Mouse (Mus musculus) heart, adult 11 months (tissue): ENCODE measurements around the gene Cdv3.

Experiments
- DNase-seq: peaks from one replicate; pipeline ENCODE4 v3.0.0; 2022

Cdv3 gene

GRCm38 (mm10) chr9:103365290-103366247 lies at the start of gene Cdv3:
TSS of gene Cdv3 (minus strand) at chr9:103365840.
- peak; percentile 100 for DNase-seq

DNA sequence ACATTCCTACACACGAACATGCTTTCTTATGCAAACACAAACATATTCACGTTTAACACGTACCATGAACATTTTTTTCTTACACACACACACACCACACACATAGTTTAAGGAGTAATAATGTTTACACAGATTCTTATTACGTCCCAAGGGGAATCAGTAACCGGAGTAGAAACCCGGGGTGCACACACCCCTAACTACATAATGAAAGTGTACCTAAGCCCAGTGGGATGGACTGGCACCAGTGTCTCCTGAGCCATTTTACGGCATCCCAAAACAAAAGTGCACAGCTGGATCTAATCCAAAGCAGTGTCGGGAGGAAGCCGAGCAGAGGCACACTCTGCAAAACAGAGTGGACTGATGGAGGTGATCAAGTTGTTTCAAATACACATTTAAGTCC lies 47.8 kb upstream of the Cdv3 start:
- peak; percentile 22 for DNase-seq

- no peak for DNase-seq
Measured at GRCm38 (mm10) chr9:103409119-103409518, 43.5 kb upstream of the Cdv3 start.

- DNase-seq: no peak
Measured at GRCm38 (mm10) chr9:103408136-103408777, 42.6 kb upstream of the Cdv3 start.

DNA sequence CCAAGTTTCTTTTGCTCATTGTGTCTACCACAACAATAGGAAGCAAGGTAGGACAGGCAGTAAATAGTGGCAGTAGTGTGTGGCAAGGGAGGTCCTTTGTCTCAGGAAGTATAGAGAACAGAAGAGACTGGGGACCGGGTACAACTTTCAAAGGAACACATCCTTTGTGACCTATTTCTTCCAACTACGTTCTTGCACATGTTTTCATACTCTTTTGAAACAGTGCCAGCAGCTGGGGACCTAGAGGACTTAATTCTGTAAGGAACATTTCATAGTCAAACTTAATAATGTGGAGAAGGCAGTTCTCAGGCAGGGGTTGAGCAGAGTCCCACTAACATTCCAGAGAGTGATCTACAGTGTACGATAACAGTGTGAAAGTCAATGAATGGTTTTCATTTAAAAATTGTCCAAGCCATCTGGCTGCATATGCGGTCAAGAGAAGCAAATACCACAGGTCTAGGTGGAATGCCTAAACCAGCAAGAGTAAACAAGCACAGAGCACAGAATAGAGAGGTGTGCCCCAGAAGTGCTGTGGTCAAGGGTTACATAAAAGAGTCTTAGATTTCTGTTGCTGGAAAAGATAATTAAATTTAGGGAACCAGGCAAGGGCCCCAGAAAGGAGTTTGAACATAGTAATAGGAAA lies 37.8 kb upstream of the Cdv3 start:
- peak; percentile 48 for DNase-seq

DNA sequence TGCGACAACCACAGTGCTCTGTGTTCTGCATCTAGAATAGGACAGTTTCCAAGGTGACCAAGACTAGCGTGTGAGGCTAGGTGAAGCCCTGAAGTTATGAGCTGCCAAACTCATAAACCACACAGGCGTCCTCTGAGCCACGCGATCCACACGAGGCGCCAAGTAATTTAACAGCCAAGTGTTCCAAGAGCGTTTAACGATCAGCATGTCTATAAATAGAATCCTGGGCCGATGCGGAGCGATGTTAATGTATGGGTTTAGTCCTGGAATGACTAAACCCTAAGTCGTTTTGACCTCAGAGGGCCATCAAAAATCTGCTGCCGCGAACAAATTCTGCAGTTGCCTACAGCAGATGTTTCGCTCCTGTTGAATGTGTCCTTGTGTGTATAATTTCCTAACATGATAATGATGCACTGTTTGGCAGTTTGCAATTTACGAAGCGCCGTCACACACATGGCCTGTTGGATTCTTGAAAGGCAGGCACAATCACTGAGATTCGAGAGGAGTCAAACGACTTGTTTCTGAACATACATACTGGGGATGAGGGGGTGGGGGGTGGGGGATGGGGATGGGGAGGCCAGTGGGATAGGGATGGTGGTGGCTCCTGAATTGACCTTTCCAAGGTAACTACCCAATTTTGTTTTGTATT lies 33.0 kb upstream of the Cdv3 start:
- peak; percentile 94 for DNase-seq

GRCm38 (mm10) chr9:103393256-103393655 lies 27.6 kb upstream of the Cdv3 start:
- DNase-seq: peak; percentile 64

- DNase-seq: peak; percentile 48
Measured at GRCm38 (mm10) chr9:103391796-103392372, 26.2 kb upstream of the Cdv3 start.

- DNase-seq: peak; percentile 14
Measured at GRCm38 (mm10) chr9:103389261-103389660, 23.6 kb upstream of the Cdv3 start.

GRCm38 (mm10) chr9:103387011-103387653 lies 21.5 kb upstream of the Cdv3 start:
- peak; percentile 39 for DNase-seq

DNA sequence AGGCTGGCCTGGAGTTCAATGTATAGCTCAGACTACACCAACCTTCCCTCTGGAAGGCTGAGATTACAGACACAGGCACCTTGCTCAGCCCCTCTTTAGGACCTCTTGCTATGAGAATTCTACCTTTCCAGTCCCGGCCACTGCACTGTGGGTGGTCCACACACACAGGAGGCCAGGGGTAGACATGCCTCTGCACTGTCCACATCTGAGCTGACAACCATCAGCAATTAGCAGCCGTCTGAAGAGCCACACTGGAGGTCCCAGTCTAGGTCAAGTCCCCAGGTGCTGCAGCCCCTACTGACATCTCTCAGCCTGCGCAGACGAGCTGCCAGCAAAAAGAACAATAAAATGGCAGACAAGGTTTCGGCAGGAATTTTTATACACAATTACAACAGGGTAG lies 20.9 kb upstream of the Cdv3 start:
- DNase-seq: peak; percentile 25

DNA sequence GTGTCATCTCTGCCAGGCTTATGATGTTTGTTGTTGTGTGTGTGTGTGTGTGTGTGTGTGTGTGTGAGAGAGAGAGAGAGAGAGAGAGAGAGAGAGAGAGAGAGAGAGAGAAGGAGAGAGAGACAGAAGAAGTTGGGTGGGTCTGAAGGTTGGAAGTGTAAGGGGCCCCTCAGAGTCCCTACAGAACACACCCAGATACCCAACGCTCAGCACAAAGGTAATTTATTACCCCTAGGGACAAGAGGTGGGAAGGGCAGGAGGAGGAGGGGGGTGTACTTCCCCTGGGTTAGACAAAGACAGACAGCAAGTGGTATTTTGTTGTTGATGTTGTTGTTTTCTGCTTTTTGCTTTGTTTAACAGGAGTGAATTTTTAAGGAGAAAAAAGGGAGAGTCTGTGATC lies 20.0 kb upstream of the Cdv3 start:
- peak; percentile 40 for DNase-seq

- peak; percentile 72 for DNase-seq
Measured at GRCm38 (mm10) chr9:103384141-103384796, 18.6 kb upstream of the Cdv3 start.

DNA sequence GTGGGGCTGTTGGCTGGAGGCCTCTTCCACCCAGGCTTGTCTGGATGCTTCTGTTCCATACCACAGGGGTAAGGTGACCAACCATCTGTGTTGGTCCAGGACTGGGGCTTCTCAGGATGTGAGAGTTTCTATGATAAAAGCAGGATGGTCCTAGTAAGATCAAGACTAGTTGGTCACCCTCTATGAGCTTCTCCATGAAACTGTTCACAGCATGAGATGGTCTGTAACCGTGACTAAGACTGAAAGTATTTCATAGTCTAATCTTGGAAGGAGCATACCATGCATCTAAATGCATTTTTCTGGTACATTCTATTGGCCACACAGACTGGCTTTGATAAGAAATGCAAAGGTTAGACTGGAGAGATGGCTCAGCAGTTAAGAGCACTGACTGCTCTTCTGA lies 17.9 kb upstream of the Cdv3 start:
- peak; percentile 21 for DNase-seq

- DNase-seq: peak; percentile 74
Measured at GRCm38 (mm10) chr9:103382989-103383388, 17.3 kb upstream of the Cdv3 start.

DNA sequence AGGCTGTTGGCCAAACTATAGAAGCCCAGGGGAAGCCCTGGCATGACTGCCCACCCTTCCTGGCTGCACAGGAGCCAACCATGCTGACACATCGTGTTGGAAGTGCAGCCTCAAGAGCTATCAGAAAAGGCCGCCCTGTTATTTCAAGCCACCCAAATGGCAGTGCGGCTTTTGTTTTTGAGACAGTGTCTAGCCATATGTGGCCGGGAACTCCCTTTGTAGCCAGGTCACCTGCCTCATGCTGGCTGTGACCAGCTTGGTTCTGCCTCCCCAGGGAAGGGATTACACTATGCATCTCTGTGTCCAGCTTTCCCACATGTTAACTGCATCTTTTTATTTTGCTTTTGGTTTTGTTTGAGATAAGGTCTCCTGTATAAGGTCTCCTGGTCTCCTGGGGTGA lies 14.9 kb upstream of the Cdv3 start:
- DNase-seq: peak; percentile 61

DNA sequence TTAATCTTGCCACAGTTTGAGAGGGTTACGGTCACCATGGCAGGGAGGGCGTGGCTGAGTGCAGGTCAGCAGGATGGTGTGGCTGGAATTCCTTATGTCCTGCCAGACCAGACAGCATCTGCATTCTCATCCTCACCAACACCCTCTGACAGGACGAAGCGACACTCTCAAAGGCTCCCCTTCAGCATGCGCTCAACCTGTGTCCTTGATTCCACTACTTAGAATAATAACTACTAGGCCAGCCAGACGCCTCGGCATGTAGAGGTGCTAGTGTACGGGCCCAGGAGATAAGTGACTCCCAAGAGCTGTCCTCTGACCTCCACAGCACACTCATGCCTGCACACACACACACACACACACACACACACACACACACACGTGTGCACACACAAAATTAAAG lies 13.6 kb upstream of the Cdv3 start:
- no peak for DNase-seq

DNA sequence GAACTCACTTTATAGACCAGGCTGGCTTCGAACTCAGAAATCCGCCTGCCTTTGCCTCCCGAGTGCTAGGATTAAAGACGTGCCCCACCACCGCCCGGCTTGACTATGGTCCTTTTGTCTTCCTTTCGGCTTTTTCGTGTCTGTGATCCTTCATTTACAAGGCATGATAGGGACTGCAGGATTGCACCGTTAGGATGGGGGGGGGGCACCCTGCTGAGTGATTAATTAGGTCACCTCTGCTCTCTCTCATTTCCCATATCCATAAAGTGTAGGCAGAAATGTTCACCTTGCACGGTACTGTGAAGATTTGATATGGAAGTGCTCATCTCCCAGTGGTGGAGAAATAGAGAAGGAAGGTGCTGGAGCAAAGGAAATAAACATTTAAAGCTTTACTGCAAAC lies 13.0 kb upstream of the Cdv3 start:
- no peak for DNase-seq

- no peak for DNase-seq
Measured at GRCm38 (mm10) chr9:103376346-103377320, 11.0 kb upstream of the Cdv3 start.

DNA sequence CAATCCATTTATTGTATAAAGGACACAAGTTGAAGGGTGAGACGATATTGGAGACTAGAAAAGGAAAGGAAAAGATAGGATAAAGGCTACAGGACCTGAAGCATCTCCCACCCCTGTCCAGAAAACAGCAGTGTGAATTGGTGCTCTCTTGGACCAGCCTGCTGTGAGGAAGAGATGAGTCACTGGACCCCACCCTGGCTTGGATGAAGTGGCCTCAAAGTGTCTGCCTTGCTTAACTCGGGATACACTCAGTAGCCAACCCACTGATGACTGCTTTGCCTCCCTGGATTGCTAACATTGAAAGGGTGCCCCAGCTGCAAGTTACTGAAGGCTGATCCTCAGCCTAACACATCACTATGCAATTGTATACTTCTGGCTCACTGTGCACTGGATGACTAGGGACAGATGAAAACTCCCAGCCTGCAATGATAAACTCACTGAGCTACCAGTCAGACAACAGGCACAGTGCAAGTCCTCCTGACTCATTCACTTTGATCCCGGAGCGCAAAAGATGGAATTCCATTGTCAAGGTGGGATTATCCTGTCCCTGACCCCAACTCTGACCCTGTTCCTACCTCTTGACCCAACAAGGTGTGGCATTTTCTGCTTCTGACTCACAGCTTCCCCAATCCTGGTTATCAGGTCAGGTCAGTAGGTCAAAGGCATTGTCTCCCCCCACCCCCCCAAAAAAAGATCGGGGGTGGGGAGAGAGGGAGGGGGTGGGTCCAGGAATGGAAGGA lies 6.8 kb upstream of the Cdv3 start:
- no peak for DNase-seq
